Mouse (Mus musculus) stomach, embryonic 14.5 days (tissue): ENCODE measurements around the gene Nmt2. TPM values are rescaled to one million over a fixed set of nuclear protein-coding genes. Genes with fewer than 3 reads are reported as not detected.

Experiments
- ATAC-seq: fragments of 200-750 bp; cut with Nextera tagmentation; 2 replicates; pipeline ENCODE4 v1.8.0; 2017; ENCODE audit warnings: low read depth, moderate TSS enrichment; ENCODE audit not compliant: insufficient number of reproducible peaks, insufficient read depth, low FRiP score
- H3K27ac ChIP-seq: fragments of 300-500 bp; sonication (generic); 2 replicates; pipeline ENCODE4 v1.5.1; 2014; ENCODE audit warnings: mild to moderate bottlenecking, low read length, moderate library complexity, mixed read lengths
- H3K27me3 ChIP-seq: fragments of 300-500 bp; sonication (generic); 2 replicates; pipeline ENCODE4 v1.6.1; 2014; ENCODE audit warnings: low read length, control low read depth, mixed read lengths; ENCODE audit not compliant: control insufficient read depth, insufficient read depth
- H3K36me3 ChIP-seq: fragments of 300-500 bp; sonication (generic); 2 replicates; pipeline ENCODE4 v1.6.1; 2014; ENCODE audit warnings: mild to moderate bottlenecking, control low read depth, low read length, moderate library complexity, mixed read lengths; ENCODE audit not compliant: control insufficient read depth, insufficient read depth
- H3K4me1 ChIP-seq: fragments of 300-500 bp; sonication (generic); 2 replicates; pipeline ENCODE4 v1.6.1; 2014; ENCODE audit warnings: low read length, control low read depth, mixed read lengths; ENCODE audit not compliant: control insufficient read depth, insufficient read depth
- H3K4me2 ChIP-seq: fragments of 300-500 bp; sonication (generic); replicated peaks from 2 replicates; pipeline ENCODE4 v1.6.1; 2014; ENCODE audit warnings: low read depth, low read length, control low read depth
- H3K4me3 ChIP-seq: fragments of 300-500 bp; sonication (generic); 2 replicates; pipeline ENCODE4 v1.5.1; 2014; ENCODE audit warnings: low read depth, low read length, control low read depth
- H3K9ac ChIP-seq: fragments of 300-500 bp; sonication (generic); replicated peaks from 2 replicates; pipeline ENCODE4 v1.6.1; 2014; ENCODE audit warnings: low read depth, mild to moderate bottlenecking, control low read depth, low read length, moderate library complexity, mixed read lengths
- H3K9me3 ChIP-seq: fragments of 300-500 bp; sonication (generic); 2 replicates; pipeline ENCODE4 v1.6.1; 2016; ENCODE audit warnings: low read depth, low read length, control low read depth; ENCODE audit not compliant: control insufficient read depth
- WGBS: fragments of 180-500 bp; shearing (Covaris S2); extraction: QIAGEN DNeasy Blood & Tissue Kit; methylation state at CpG from one replicate; pipeline ENCODE4 v1.1.7; 2014; 5-methylcytosine and 5-hydroxymethylcytosine counted together
- polyA plus RNA-seq: library from polyadenylated mRNA; unstranded; fragments of >200 nt; fragmentation: Nextera tagmentation; extraction: Ambion mirVana; gene quantifications from 2 replicates; pipeline ENCODE4 v1.2.1, GENCODE M21; 2014

Gene Nmt2
- polyA plus RNA-seq, 1 experiment from 2014 or later = 49.8 TPM

- no peaks in the 10 kb centered on the region for H3K9me3 ChIP-seq
- no peak overlapping the region for H3K9ac ChIP-seq
- no peaks in the 10 kb centered on the region for H3K27me3 ChIP-seq
- no peak overlapping the region for H3K4me3 ChIP-seq
- no peak for ATAC-seq
- no peaks in the 10 kb centered on the region for H3K36me3 ChIP-seq
- WGBS = 68% methylated on average over 3 of the region's 3 CpGs
- no peaks in the 10 kb centered on the region for H3K4me1 ChIP-seq
- no peak overlapping the region for H3K4me2 ChIP-seq
- no peak overlapping the region for H3K27ac ChIP-seq
Observed at GRCm38 (mm10) chr2:3357887-3358286, 73.9 kb downstream of the Nmt2 start.

GRCm38 (mm10) chr2:3361067-3361466 is 77.1 kb downstream of the Nmt2 start:
- H3K9ac ChIP-seq = no peak overlapping the region
- H3K9me3 ChIP-seq = no peaks in the 10 kb centered on the region
- WGBS = 78% methylated on average over 3 of the region's 3 CpGs
- no peak for ATAC-seq
- no peaks in the 10 kb centered on the region for H3K4me1 ChIP-seq
- H3K27ac ChIP-seq = no peak overlapping the region
- no peaks in the 10 kb centered on the region for H3K36me3 ChIP-seq
- no peak overlapping the region for H3K4me3 ChIP-seq
- H3K27me3 ChIP-seq = no peaks in the 10 kb centered on the region
- H3K4me2 ChIP-seq = no peak overlapping the region

- Histone ChIP-seq H3K27ac (no peak overlapping the region), H3K4me3 (no peak overlapping the region), H3K4me1 (no peaks in the 10 kb centered on the region), H3K36me3 (no peaks in the 10 kb centered on the region), H3K27me3 (no peaks in the 10 kb centered on the region), H3K4me2 (no peak overlapping the region), H3K9ac (no peak overlapping the region), H3K9me3 (no peaks in the 10 kb centered on the region)
- WGBS = 52% methylated on average over 4 of the region's 4 CpGs
- no peak for ATAC-seq
Observed at GRCm38 (mm10) chr2:3365127-3365526, 81.1 kb downstream of the Nmt2 start.

Other genes starting within 250 kb of the Nmt2 start
- 33.6 and 34.0 TPM in 2 replicates for gene Fam171a1, start 170.0 kb upstream of the Nmt2 start, polyA plus RNA-seq
- gene Rpp38, start 48.4 kb downstream of the Nmt2 start, polyA plus RNA-seq = 23.3 and 25.4 TPM in 2 replicates
- gene Acbd7, start 52.0 kb downstream of the Nmt2 start, polyA plus RNA-seq = 1.1 and 1.4 TPM in 2 replicates
- gene Olah, start 113.0 kb downstream of the Nmt2 start, polyA plus RNA-seq = not detected in 2 replicates
- gene Meig1, start 138.4 kb downstream of the Nmt2 start, polyA plus RNA-seq = not detected in 2 replicates
- gene Dclre1c, start 139.9 kb downstream of the Nmt2 start, polyA plus RNA-seq = 6.4 and 9.6 TPM in 2 replicates
- 16.8 and 17.9 TPM in 2 replicates for gene Suv39h2, start 190.8 kb downstream of the Nmt2 start, polyA plus RNA-seq
- gene Gm45902, start 228.6 kb downstream of the Nmt2 start, polyA plus RNA-seq = 4.8 and 6.8 TPM in 2 replicates
- gene Hspa14, start 228.6 kb downstream of the Nmt2 start, polyA plus RNA-seq = 103 TPM in 2 replicates
- 0.10 and 0.62 TPM in 2 replicates for gene Cdnf, start 228.8 kb downstream of the Nmt2 start, polyA plus RNA-seq